In genomic region chr14:51098300-51098699, GRCm38 (mm10) we compare ENCODE assay signal across 8 mouse cellular contexts. TPM values are rescaled to one million over a fixed set of nuclear protein-coding genes. Genes with fewer than 3 reads are reported as not detected.
DNase-seq lines count a peak whose midpoint lies in the region; ATAC-seq and TF ChIP-seq lines count a peak whose summit lies in the region.
"Not testable (repeated sequence)": the region's sequence is repeated elsewhere in the genome, so short reads cannot be mapped to it uniquely, and the experiment has no call there.

No protein-coding gene starts in this region.

- peak overlapping the region; percentile 54 for H3K4me2 ChIP-seq in intestine, postnatal 0 days (replicated peaks; ENCODE audit: low read depth)

- peak; percentile 74 for DNase-seq in T-cell, adult 2 months (ENCODE audit: low spot score)
- peak; percentile 42 to 84 for DNase-seq in cerebellum, postnatal 4 days (ENCODE audit: low spot score in 2 of 2)
- DNase-seq in gastrocnemius, postnatal 25 days, result peak; percentile 23
- peak; percentile 56 to 69 for DNase-seq in left cerebral cortex, adult 8-10 months (ENCODE audit: low spot score in 2 of 2)
- DNase-seq in right cerebral cortex, postnatal 10 days (ENCODE audit: low spot score in 2 of 2), result peak; percentile 82 to 83
- DNase-seq in urinary bladder, postnatal 25 days (ENCODE audit: low spot score), result peak; percentile 68

- H3K27me3 ChIP-seq in intestine, postnatal 0 days (replicated peaks; ENCODE audit: control insufficient read depth, insufficient read depth, low read length), result not testable (repeated sequence)

- H3K9me3 ChIP-seq in intestine, postnatal 0 days (ENCODE audit: control insufficient read depth), result not testable (repeated sequence)

- H3K4me3 ChIP-seq in intestine, postnatal 0 days (ENCODE audit: low read depth, low read length), result 0 out of 2 replicates have a peak overlapping the region, but pooled peaks have one; percentile 2

- not testable (repeated sequence) for H3K27ac ChIP-seq in intestine, postnatal 0 days (ENCODE audit: low read depth, low read length)

- not testable (repeated sequence) for H3K36me3 ChIP-seq in intestine, postnatal 0 days (ENCODE audit: control insufficient read depth, insufficient read depth)

- 20% methylated on average over 1 of the region's 1 CpGs for WGBS in intestine, postnatal 0 days

- peak; percentile 81 for TF ChIP-seq CTCF in intestine, postnatal 0 days (IDR thresholded peaks at IDR 0.05; ENCODE audit: low read depth)

- 0 out of 2 replicates have a peak, but pooled peaks have one; percentile 14 for ATAC-seq in intestine, postnatal 0 days
- peak; percentile 65 for ATAC-seq in megakaryocyte, adult 5-6 weeks (ENCODE audit: poor library complexity, severe bottlenecking)

- not testable (repeated sequence) for H3K4me1 ChIP-seq in intestine, postnatal 0 days (replicated peaks; ENCODE audit: control insufficient read depth, insufficient read depth, low read length)

- not testable (repeated sequence) for H3K9ac ChIP-seq in intestine, postnatal 0 days (ENCODE audit: low read depth, low read length)

RNA-seq across cellular contexts. Expression of gene Ang, which starts 7.3 kb away (rescaled TPM):
- total RNA-seq in gastrocnemius, postnatal 25 days (2021), result 1 to 10 TPM; 1.6 to 4.2 TPM
- polyA plus RNA-seq in intestine, postnatal 0 days (2015; fragmentation: Nextera tagmentation; extraction: Ambion mirVana), result 114 and 119 TPM in 2 replicates
- total RNA-seq in left cerebral cortex, adult 8-10 months (2022), result 1 to 10 TPM; 4.6 to 9.5 (median 5.3) TPM
- 8.2 and 10.0 TPM in 2 replicates for total RNA-seq in megakaryocyte, adult 5-6 weeks (2015)
- 9.4 and 13.7 TPM in 2 replicates for total RNA-seq in megakaryocyte, adult 5-6 weeks (2017)

RNA-seq across cellular contexts. Expression of gene Rnase4, which starts 7.4 kb away (rescaled TPM):
- total RNA-seq in gastrocnemius, postnatal 25 days (2021), result 10 to 100 TPM; 30.5 to 40.6 TPM
- 355 and 426 TPM in 2 replicates for polyA plus RNA-seq in intestine, postnatal 0 days (2015; fragmentation: Nextera tagmentation; extraction: Ambion mirVana)
- total RNA-seq in left cerebral cortex, adult 8-10 months (2022), result 10 to 100 TPM; 15.6 to 31.6 (median 22.1) TPM
- 36.2 and 44.8 TPM in 2 replicates for total RNA-seq in megakaryocyte, adult 5-6 weeks (2015)
- 21.0 and 22.3 TPM in 2 replicates for total RNA-seq in megakaryocyte, adult 5-6 weeks (2017)

RNA-seq across cellular contexts. Expression of gene Eddm3b, which starts 15.9 kb away (rescaled TPM):
- not detected for total RNA-seq in gastrocnemius, postnatal 25 days (2021)
- polyA plus RNA-seq in intestine, postnatal 0 days (2015; fragmentation: Nextera tagmentation; extraction: Ambion mirVana), result 0.17 and 0.18 TPM in 2 replicates
- not detected for total RNA-seq in left cerebral cortex, adult 8-10 months (2022)
- not detected in 2 replicates for total RNA-seq in megakaryocyte, adult 5-6 weeks (2015)
- total RNA-seq in megakaryocyte, adult 5-6 weeks (2017), result not detected in 2 replicates

RNA-seq across cellular contexts. Expression of gene Olfr750, which starts 24.1 kb away (rescaled TPM):
- not detected for total RNA-seq in gastrocnemius, postnatal 25 days (2021)
- not detected in 2 replicates for polyA plus RNA-seq in intestine, postnatal 0 days (2015; fragmentation: Nextera tagmentation; extraction: Ambion mirVana)
- not detected for total RNA-seq in left cerebral cortex, adult 8-10 months (2022)
- not detected in 2 replicates for total RNA-seq in megakaryocyte, adult 5-6 weeks (2015)
- total RNA-seq in megakaryocyte, adult 5-6 weeks (2017), result not detected in 2 replicates

RNA-seq across cellular contexts. Expression of gene Rnase6, which starts 25.4 kb away (rescaled TPM):
- not detected for total RNA-seq in gastrocnemius, postnatal 25 days (2021)
- polyA plus RNA-seq in intestine, postnatal 0 days (2015; fragmentation: Nextera tagmentation; extraction: Ambion mirVana), result 2.6 and 3.0 TPM in 2 replicates
- total RNA-seq in left cerebral cortex, adult 8-10 months (2022), result under 1 TPM in 2 of 4 experiments, not detected in 2; 0.24 to 0.32 TPM
- total RNA-seq in megakaryocyte, adult 5-6 weeks (2015), result 288 and 294 TPM in 2 replicates
- 303 and 351 TPM in 2 replicates for total RNA-seq in megakaryocyte, adult 5-6 weeks (2017)

Comparison
In these comparisons a context has a peak if more than half of its experiments do, and no peak if none do; other contexts are left out.
1. DNase-seq: peak in every context shown above with its lines; median percentile 82 in right cerebral cortex, postnatal 10 days; 74 in T-cell, adult 2 months; 68 in urinary bladder, postnatal 25 days; 63 in cerebellum, postnatal 4 days; 62 in left cerebral cortex, adult 8-10 months; 23 in gastrocnemius, postnatal 25 days.